Mouse (Mus musculus) kidney, postnatal 14 days (tissue): ENCODE results near the gene Ncf2.

Source experiments
- DNase-seq: peaks from one replicate; pipeline ENCODE4 v3.0.0; 2022; ENCODE audit warnings: mixed read lengths

Gene Ncf2

GRCm38 (mm10) chr1:152832316-152832715, 32.3 kb downstream of the Ncf2 start:
- no peak for DNase-seq

- DNase-seq = no peak
Observed at GRCm38 (mm10) chr1:152835061-152835460, 35.1 kb downstream of the Ncf2 start.

GRCm38 (mm10) chr1:152838026-152838702, 38.2 kb downstream of the Ncf2 start:
- no peak for DNase-seq

- DNase-seq = no peak
Observed at GRCm38 (mm10) chr1:152838841-152839240, 38.8 kb downstream of the Ncf2 start.

- no peak for DNase-seq
Observed at GRCm38 (mm10) chr1:152840343-152840742, 40.3 kb downstream of the Ncf2 start.

- no peak for DNase-seq
Observed at GRCm38 (mm10) chr1:152841057-152841456, 41.1 kb downstream of the Ncf2 start.

GRCm38 (mm10) chr1:152844634-152845033, 44.6 kb downstream of the Ncf2 start:
- DNase-seq = no peak

GRCm38 (mm10) chr1:152845211-152845730, 45.3 kb downstream of the Ncf2 start:
- DNase-seq = no peak

- no peak for DNase-seq
Observed at GRCm38 (mm10) chr1:152846856-152847255, 46.9 kb downstream of the Ncf2 start.

- DNase-seq = peak; percentile 71
Observed at GRCm38 (mm10) chr1:152869901-152870300, 69.9 kb downstream of the Ncf2 start.

- DNase-seq = peak; percentile 41
Observed at GRCm38 (mm10) chr1:152871031-152871430, 71.0 kb downstream of the Ncf2 start.
